Mouse (Mus musculus): Measurements from ENCODE around the gene Cdh23.

Gene Cdh23

GRCm38 (mm10) chr10:60577920-60578737 is 118.2 kb downstream of the Cdh23 start:
- DNase-seq (ENCODE audit: low read depth, low spot score) = no peak

GRCm38 (mm10) chr10:60577125-60577919 is 119.0 kb downstream of the Cdh23 start:
- no peak for DNase-seq (ENCODE audit: low read depth, low spot score)

DNA sequence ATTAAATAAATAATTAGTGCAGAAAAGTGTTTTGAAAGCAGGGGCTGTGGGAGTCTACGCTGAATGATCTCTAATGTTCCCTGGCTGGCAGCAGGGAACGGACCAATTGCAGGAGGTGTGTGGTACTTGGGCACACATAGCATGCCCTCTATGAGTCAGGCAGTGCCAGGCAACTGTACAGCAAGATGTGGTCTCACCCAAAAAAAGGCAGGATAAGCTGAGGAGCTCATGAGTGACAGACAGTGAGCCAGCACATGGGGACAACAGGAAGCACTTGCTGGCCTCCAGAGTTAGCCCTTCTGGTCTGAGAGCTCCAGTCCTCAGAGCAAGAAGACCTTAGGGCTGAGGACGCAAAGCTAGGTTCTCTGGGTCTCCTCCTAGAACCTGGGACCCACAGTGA is 121.4 kb downstream of the Cdh23 start:
- DNase-seq (ENCODE audit: low read depth, low spot score) = no peak

- DNase-seq (ENCODE audit: low read depth, low spot score) = no peak
Observed at GRCm38 (mm10) chr10:60571491-60571890, 124.8 kb downstream of the Cdh23 start.

- no peak for DNase-seq (ENCODE audit: low read depth, low spot score)
Observed at GRCm38 (mm10) chr10:60566369-60567037, 129.8 kb downstream of the Cdh23 start.

DNA sequence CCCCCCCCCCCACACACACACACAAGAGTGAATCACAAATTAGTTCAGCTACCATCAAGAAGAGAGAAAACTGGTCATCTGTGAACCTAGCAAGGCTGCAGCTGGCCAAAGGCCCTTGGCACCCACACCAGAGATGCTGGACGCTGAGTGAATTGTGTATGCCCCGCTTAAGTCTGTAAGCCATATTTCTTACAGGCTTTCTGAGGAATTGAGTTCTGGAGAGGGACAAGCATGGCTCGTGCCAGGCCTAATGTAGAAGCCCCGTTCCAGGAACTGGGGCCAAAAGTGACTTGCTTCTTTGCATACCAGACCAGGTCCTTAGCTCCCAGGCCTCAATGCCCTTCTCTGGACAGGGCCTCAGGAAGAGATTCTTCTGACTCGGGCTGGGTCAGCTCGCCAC is 132.2 kb downstream of the Cdh23 start:
- DNase-seq (ENCODE audit: low read depth, low spot score) = no peak

- no peak for DNase-seq (ENCODE audit: low read depth, low spot score)
Observed at GRCm38 (mm10) chr10:60562946-60563345, 133.3 kb downstream of the Cdh23 start.

GRCm38 (mm10) chr10:60558491-60558927 is 137.8 kb downstream of the Cdh23 start:
- no peak for DNase-seq (ENCODE audit: low read depth, low spot score)

GRCm38 (mm10) chr10:60552951-60553635 is 143.2 kb downstream of the Cdh23 start:
- DNase-seq (ENCODE audit: low read depth, low spot score) = no peak

- DNase-seq (ENCODE audit: low read depth, low spot score) = no peak
Observed at GRCm38 (mm10) chr10:60539164-60539914, 157.0 kb downstream of the Cdh23 start.

DNA sequence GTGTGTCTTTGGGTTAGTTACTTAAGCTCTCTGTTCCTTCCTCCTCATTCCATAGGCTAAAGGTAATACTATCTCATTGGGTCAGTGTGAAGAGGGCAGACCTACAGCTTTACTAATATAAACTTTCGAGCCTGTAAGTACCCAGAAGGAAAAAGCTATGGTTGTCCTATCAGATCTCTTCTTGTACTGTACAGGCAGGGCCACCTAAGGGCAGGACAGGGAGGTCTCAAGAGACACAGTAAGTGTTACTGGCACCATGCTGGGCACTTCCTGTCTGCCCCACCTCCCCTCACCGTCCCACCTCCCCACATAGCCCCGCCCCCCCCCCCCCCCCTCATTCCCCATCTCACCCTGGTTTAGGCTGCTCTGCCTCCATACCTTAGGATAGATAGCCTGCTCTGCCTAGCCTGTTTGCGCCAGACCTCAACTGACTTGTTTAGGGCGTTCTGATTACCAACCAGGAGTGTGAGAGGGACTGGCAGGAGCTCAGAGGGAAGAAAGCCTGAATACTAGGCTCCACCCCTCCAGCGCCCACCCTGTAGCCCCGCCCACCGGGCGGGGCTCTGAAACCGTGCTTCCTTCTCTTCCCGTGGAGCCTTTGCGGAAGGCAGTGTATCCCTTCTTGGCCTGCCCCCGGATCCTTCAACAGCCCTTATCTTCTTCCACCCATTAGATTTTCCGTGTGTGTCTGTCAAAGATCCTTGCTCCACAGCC is 160.0 kb downstream of the Cdh23 start:
- DNase-seq (ENCODE audit: low read depth, low spot score) = peak; percentile 35

- DNase-seq (ENCODE audit: low read depth, low spot score) = no peak
Observed at GRCm38 (mm10) chr10:60532502-60532901, 163.8 kb downstream of the Cdh23 start.

DNA sequence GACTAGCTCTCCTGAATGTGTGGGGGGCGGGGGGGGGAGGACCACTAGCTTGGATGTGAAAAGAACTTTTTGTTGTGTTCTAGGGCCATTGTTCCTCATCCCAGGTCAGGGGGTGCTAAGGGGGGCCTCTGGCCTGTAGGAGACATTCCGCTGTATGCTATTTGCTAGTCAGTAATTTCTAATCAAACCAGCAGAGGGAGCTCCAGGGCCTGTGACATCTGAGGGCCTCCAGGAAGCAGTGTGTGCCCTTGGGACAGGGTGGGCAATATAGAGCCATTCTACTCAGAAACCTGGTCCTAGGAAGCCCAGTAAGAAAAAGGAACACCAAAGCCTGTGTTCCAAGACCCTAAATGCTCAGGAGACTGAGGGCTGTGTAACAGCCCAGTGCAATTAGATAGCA is 164.9 kb downstream of the Cdh23 start:
- peak; percentile 74 for DNase-seq (ENCODE audit: low read depth, low spot score)

DNA sequence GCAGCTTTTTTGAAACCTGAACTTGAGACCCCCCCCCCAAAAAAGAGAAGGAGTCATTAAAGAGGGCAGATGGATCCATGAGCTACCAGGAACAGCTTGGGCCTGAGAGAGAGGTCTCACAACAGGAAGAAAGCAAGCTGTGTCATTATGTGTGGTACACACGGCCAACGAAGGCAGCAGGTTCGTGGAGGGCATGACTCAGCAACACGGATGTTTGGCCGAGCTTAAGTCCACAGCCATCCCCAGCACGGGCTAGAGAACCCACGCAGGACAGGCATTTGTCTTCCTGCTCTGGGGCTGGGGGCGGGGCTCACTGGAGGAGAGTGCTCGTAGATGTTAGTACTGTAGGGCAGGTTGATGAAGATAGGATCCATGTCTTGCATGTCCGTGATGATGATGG is 165.7 kb downstream of the Cdh23 start:
- no peak for DNase-seq (ENCODE audit: low read depth, low spot score)

DNA sequence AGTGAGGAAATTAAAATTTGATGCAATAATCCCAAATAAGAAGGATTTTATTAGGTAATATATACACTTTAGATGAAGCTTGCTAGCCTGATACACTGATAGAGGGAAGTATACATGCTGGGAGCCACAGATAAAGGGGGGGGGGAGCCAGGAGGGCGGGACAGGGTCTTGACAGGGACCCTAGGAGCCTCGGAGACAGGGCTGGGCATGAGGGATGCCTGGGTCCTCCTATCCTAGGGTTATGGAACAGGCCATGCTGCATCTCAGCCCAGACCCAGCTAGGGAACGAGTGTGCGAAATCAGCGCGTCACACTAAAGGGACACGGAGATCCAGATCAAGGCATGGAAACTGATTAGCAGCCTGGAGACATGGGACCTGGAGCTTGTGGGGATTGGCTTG is 168.3 kb downstream of the Cdh23 start:
- DNase-seq (ENCODE audit: low read depth, low spot score) = no peak

GRCm38 (mm10) chr10:60525081-60525480 is 171.2 kb downstream of the Cdh23 start:
- no peak for DNase-seq (ENCODE audit: low read depth, low spot score)

DNA sequence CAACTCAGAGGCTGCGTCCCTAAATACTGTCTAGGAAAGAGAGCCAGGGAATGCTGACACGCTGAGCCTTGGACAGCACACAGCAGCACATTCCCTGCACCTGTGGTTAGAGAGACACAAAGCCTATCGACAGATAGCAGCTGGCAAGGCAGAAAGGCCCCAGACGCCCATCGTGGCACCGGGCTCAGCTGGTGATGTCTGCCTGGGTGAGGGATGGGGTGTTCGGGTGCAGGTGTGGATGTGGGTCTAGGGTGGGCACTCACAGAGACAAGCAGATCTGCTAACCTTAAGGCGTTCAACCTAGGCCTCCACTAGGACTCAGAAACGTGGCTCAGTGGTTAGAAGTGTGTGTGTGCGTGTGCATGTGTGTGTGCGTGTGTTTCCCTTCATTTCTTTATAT is 180.0 kb downstream of the Cdh23 start:
- no peak for DNase-seq (ENCODE audit: low read depth, low spot score)

DNA sequence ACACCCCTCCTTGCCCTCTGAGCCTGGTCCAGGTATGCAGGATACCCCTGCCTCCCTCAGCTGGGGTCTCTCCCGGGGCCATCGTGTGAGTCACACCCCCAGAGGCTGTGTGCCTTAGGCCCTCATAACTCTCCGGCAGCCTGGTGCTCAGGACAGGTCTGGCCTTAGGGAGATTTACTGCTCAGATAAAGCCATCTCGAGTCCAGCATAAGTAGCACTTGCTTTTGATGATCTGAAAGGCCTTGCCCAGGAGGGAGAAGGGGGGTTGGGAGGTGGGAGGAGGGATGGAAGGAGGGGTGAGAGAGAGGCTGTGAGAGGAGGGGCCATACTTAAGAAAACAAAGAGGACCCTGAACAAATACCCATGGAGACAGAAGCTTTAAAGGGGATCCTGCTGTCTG is 197.8 kb downstream of the Cdh23 start:
- DNase-seq (ENCODE audit: low read depth, low spot score) = no peak

DNA sequence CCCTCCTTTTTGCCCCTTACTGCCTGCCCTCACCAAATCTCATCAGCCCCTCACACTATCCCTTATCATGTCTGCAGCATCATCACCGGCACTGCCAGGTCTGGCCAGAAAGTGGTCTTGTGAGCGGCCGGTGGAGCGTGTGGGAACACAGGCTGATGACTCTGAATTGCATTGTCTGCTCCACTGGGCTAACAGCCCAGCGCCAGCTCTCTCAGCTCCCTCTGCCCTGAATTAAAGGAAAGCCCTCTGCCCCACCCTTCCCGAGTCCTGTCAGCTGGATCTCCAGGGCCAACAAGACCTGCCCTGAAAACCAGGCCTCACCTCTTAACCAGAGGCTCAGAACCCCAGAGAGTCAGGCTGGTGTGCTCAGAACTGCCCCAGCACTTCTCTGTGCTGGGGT is 201.2 kb downstream of the Cdh23 start:
- no peak for DNase-seq (ENCODE audit: low read depth, low spot score)

- DNase-seq (ENCODE audit: low read depth, low spot score) = no peak
Observed at GRCm38 (mm10) chr10:60491538-60491937, 204.8 kb downstream of the Cdh23 start.
